Comparison of ENCODE assay signal across 20 mouse cellular contexts in the genomic region with DNA sequence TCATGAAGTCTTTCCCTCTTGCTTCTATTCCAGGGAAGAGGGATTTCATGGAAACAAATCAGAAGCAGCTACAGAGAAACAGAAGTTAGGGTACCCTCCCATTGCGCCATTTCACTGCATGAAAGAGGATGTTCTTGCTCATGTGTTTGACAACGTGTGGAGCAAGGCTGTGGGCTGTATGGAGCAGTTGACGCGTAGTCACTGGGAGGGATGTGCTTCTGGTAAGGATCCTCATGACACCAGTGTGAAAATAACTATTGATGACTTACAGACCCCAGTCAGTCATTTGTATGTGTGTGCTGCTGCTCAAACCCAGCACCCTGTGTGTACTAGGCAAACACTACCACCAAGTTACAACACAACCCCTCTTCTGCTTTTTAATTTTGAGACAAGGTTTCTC. TPM values are rescaled to one million over a fixed set of nuclear protein-coding genes. Genes with fewer than 3 reads are reported as not detected.
DNase-seq lines count a peak whose midpoint lies in the region; ATAC-seq and TF ChIP-seq lines count a peak whose summit lies in the region.
"Had no signal": no experiment of that assay in that cellular context is flagged by ENCODE, and none has a peak within 500 bp of the region (broad histone marks: within the 10 kb centered on the region; RNA-seq: fewer than 3 reads in every experiment).

No protein-coding gene starts in this region.

- H3K4me2 ChIP-seq in liver, postnatal 0 days (ENCODE audit: low read depth, low read length) = no peak overlapping the region
- H3K4me2 ChIP-seq: embryonic facial prominence, embryonic 12.5 days; forebrain, embryonic 15.5 days; heart, embryonic 11.5 days; heart, embryonic 15.5 days; hindbrain, embryonic 13.5 days had no signal

- no peaks in the 10 kb centered on the region for H3K9me3 ChIP-seq in liver, postnatal 0 days (ENCODE audit: low read length)
- no peaks in the 10 kb centered on the region for H3K9me3 ChIP-seq in megakaryocyte, embryonic 14.5 days
- H3K9me3 ChIP-seq: embryonic facial prominence, embryonic 12.5 days; forebrain, embryonic 15.5 days; heart, embryonic 15.5 days; hindbrain, embryonic 13.5 days had no signal

- H3K27ac ChIP-seq in liver, postnatal 0 days (ENCODE audit: low read depth) = 0 out of 2 replicates have a peak overlapping the region, but pooled peaks have one; percentile 22
- H3K27ac ChIP-seq in left cerebral cortex, adult 2 months = no peak overlapping the region
- H3K27ac ChIP-seq: embryonic facial prominence, embryonic 12.5 days; forebrain, embryonic 15.5 days; heart, adult 2 months; heart, embryonic 15.5 days; hindbrain, embryonic 13.5 days; hindbrain, postnatal 0 days had no signal

- 78% methylated on average over 4 of the region's 4 CpGs for WGBS in liver, postnatal 0 days (ENCODE audit: insufficient replicate concordance)

- no peaks in the 10 kb centered on the region for H3K27me3 ChIP-seq in liver, postnatal 0 days (ENCODE audit: insufficient read depth, low read length)
- no peaks in the 10 kb centered on the region for H3K27me3 ChIP-seq in megakaryocyte, embryonic 14.5 days (replicated peaks)
- H3K27me3 ChIP-seq: embryonic facial prominence, embryonic 12.5 days; forebrain, embryonic 15.5 days; heart, embryonic 15.5 days; hindbrain, embryonic 13.5 days had no signal

- H3K4me1 ChIP-seq in liver, postnatal 0 days (ENCODE audit: insufficient read depth) = no peaks in the 10 kb centered on the region
- peaks cover 7% of the 10 kb centered on the region for H3K4me1 ChIP-seq in megakaryocyte, embryonic 14.5 days
- H3K4me1 ChIP-seq: embryonic facial prominence, embryonic 12.5 days; forebrain, embryonic 15.5 days; heart, embryonic 15.5 days; hindbrain, embryonic 13.5 days had no signal

- H3K36me3 ChIP-seq in liver, postnatal 0 days (replicated peaks; ENCODE audit: insufficient read depth, low read length) = peaks cover 30% of the 10 kb centered on the region
- H3K36me3 ChIP-seq in megakaryocyte, embryonic 14.5 days (replicated peaks; ENCODE audit: low read length) = peaks cover 96% of the 10 kb centered on the region

- TF ChIP-seq EP300 in liver, postnatal 0 days (IDR thresholded peaks at IDR 0.05; ENCODE audit: low read depth) = no peak

- no peak for ATAC-seq in liver, postnatal 0 days
- ATAC-seq in neutrophil, adult 5-6 weeks (ENCODE audit: extremely low read depth, insufficient number of reproducible peaks, low FRiP score, poor library complexity, severe bottlenecking) = peak; percentile 84
- ATAC-seq: forebrain, embryonic 15.5 days; hindbrain, postnatal 0 days had no signal

- DNase-seq in liver, postnatal 0 days = peak; percentile 28
- no peak for DNase-seq in liver
- peak; percentile 48 for DNase-seq in 416B (ENCODE audit: low read depth)
- no peak for DNase-seq in left cerebral cortex, adult 2 months (ENCODE audit: extremely low spot score in 1 of 2, low spot score in 2 of 2)
- no peak for DNase-seq in cerebellum, postnatal 14 days
- DNase-seq: adrenal gland, postnatal 25 days; cerebellum, adult 11 months; cerebellum, adult 8-10 months; cerebellum, postnatal 25 days; gastrocnemius, postnatal 10 days; heart, adult 2 months; heart, postnatal 14 days had no signal

- H3K4me3 ChIP-seq in liver, postnatal 0 days (ENCODE audit: low read depth, low read length) = no peak overlapping the region
- H3K4me3 ChIP-seq in megakaryocyte, embryonic 14.5 days (replicated peaks) = peak overlapping the region; percentile 42
- no peak overlapping the region for H3K4me3 ChIP-seq in left cerebral cortex, adult 2 months
- H3K4me3 ChIP-seq: embryonic facial prominence, embryonic 12.5 days; forebrain, embryonic 15.5 days; heart, adult 2 months; heart, embryonic 15.5 days; hindbrain, embryonic 13.5 days had no signal

- no peak for TF ChIP-seq CTCF in liver, postnatal 0 days (IDR thresholded peaks at IDR 0.05; ENCODE audit: low read depth)
- TF ChIP-seq CTCF in left cerebral cortex, adult 2 months (IDR thresholded peaks at IDR 0.05) = no peak

- no peak overlapping the region for H3K9ac ChIP-seq in liver, postnatal 0 days (replicated peaks)
- H3K9ac ChIP-seq: embryonic facial prominence, embryonic 12.5 days; forebrain, embryonic 15.5 days; heart, embryonic 15.5 days; hindbrain, embryonic 13.5 days had no signal

- intact Hi-C loops in left cerebral cortex, adult 2 months (cut with DNase I) = no loop called here

RNA-seq across cellular contexts. Expression of gene Fam149b, which starts 15.3 kb away (rescaled TPM):
- 5.4 and 5.7 TPM in 2 replicates for polyA plus RNA-seq in liver, postnatal 0 days (2015; fragmentation: Nextera tagmentation; extraction: Ambion mirVana)
- 13.7 and 15.8 TPM in 2 replicates for polyA plus RNA-seq in megakaryocyte, embryonic 14.5 days (2012; ENCODE audit: insufficient read depth, low replicate concordance)
- 58.0 and 59.8 TPM in 2 replicates for total RNA-seq in neutrophil, adult 5-6 weeks (2017)
- 10 to 100 TPM; 50.6 to 53.1 TPM for total RNA-seq in left cerebral cortex, adult 2 months (2021)

RNA-seq across cellular contexts. Expression of gene Ecd, which starts 15.3 kb away (rescaled TPM):
- polyA plus RNA-seq in liver, postnatal 0 days (2015; fragmentation: Nextera tagmentation; extraction: Ambion mirVana) = 19.8 and 23.0 TPM in 2 replicates
- 1.1 and 13.8 TPM in 2 replicates for polyA plus RNA-seq in megakaryocyte, embryonic 14.5 days (2012; ENCODE audit: insufficient read depth, low replicate concordance)
- 35.0 and 35.8 TPM in 2 replicates for total RNA-seq in neutrophil, adult 5-6 weeks (2017)
- total RNA-seq in left cerebral cortex, adult 2 months (2021) = 10 to 100 TPM; 33.2 to 39.0 TPM

RNA-seq across cellular contexts. Expression of gene Dnajc9, which starts 25.5 kb away (rescaled TPM):
- 54.9 and 56.4 TPM in 2 replicates for polyA plus RNA-seq in liver, postnatal 0 days (2015; fragmentation: Nextera tagmentation; extraction: Ambion mirVana)
- polyA plus RNA-seq in megakaryocyte, embryonic 14.5 days (2012; ENCODE audit: insufficient read depth, low replicate concordance) = 34.4 and 53.3 TPM in 2 replicates
- total RNA-seq in neutrophil, adult 5-6 weeks (2017) = 179 and 180 TPM in 2 replicates
- total RNA-seq in left cerebral cortex, adult 2 months (2021) = 10 to 100 TPM; 24.7 to 25.4 TPM

RNA-seq across cellular contexts. Expression of gene Mrps16, which starts 30.2 kb away (rescaled TPM):
- polyA plus RNA-seq in liver, postnatal 0 days (2015; fragmentation: Nextera tagmentation; extraction: Ambion mirVana) = 47.3 and 49.9 TPM in 2 replicates
- polyA plus RNA-seq in megakaryocyte, embryonic 14.5 days (2012; ENCODE audit: insufficient read depth, low replicate concordance) = 17.7 and 18.6 TPM in 2 replicates
- 23.1 and 30.7 TPM in 2 replicates for total RNA-seq in neutrophil, adult 5-6 weeks (2017)
- total RNA-seq in left cerebral cortex, adult 2 months (2021) = 10 to 100 TPM; 30.8 to 33.5 TPM

Comparison
In these comparisons a context has a peak if more than half of its experiments do, and no peak if none do; other contexts are left out.
1. DNase-seq: peak in liver, postnatal 0 days (single experiment) and 416B (single experiment); none in liver (single experiment), left cerebral cortex, adult 2 months (0 of 2) and cerebellum, postnatal 14 days (0 of 2).